Comparison of ENCODE assay signal across 23 mouse cellular contexts in the genomic region with DNA sequence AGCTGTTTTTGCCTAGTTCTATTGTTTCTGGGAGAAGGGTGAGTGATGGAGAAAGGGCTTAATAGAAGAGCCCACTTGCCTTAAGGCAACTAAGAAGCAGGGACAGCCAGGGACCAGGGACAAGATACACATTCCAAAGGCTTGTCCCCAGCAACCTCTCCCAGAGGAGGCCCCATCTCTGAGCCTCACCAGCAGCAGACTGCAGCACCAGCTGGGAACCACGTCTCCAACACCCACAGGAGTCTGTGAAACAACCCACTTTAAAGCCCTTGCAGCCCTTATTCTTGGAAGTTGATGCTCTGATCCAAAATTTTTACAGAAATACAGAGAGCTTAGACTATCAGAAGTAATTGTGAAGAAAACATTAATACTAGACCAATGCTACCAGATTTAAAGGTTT. TPM values are rescaled to one million over a fixed set of nuclear protein-coding genes. Genes with fewer than 3 reads are reported as not detected.
DNase-seq lines count a peak whose midpoint lies in the region; ATAC-seq lines count a peak whose summit lies in the region.
"Had no signal": no experiment of that assay in that cellular context is flagged by ENCODE, and none has a peak within 500 bp of the region (broad histone marks: within the 10 kb centered on the region; RNA-seq: fewer than 3 reads in every experiment).

No protein-coding gene starts in this region.

- no peak overlapping the region for H3K4me3 ChIP-seq in midbrain, embryonic 16.5 days (ENCODE audit: low read depth, low read length)
- H3K4me3 ChIP-seq: forebrain, embryonic 10.5 days; hindbrain, embryonic 10.5 days; midbrain, embryonic 12.5 days; neural tube, embryonic 12.5 days had no signal

- H3K36me3 ChIP-seq in midbrain, embryonic 16.5 days (ENCODE audit: control insufficient read depth, insufficient read depth, low read length), result no peaks in the 10 kb centered on the region
- H3K36me3 ChIP-seq: neural tube, embryonic 12.5 days had no signal

- peak; percentile 37 to 60 for DNase-seq in layer of hippocampus, adult 18-20 months (ENCODE audit: low spot score in 2 of 2)
- no peak for DNase-seq in layer of hippocampus, postnatal 10 days (ENCODE audit: low spot score in 2 of 2)
- peak; percentile 53 for DNase-seq in right cerebral cortex, adult 18-20 months
- DNase-seq in right cerebral cortex, postnatal 4 days, result no peak
- peak; percentile 14 for DNase-seq in lung, postnatal 25 days (ENCODE audit: low spot score)
- DNase-seq in telencephalon, adult 2 months (ENCODE audit: low read depth, low spot score), result peak; percentile 60
- DNase-seq in gastrocnemius, postnatal 14 days, result no peak
- DNase-seq: adrenal gland, postnatal 25 days; cerebellum, adult 18-20 months; cerebellum, postnatal 25 days; forebrain, postnatal 0 days; gastrocnemius, postnatal 36 days; kidney, adult 2 months; kidney, postnatal 14 days; liver; liver, postnatal 0 days; thymus, postnatal 14 days had no signal

- H3K27me3 ChIP-seq in midbrain, embryonic 16.5 days (ENCODE audit: control insufficient read depth, insufficient read depth, low read depth, low read length), result no peaks in the 10 kb centered on the region
- H3K27me3 ChIP-seq: midbrain, embryonic 12.5 days; neural tube, embryonic 12.5 days had no signal

- H3K4me2 ChIP-seq in midbrain, embryonic 16.5 days (ENCODE audit: low read length), result no peak overlapping the region
- H3K4me2 ChIP-seq: midbrain, embryonic 12.5 days; neural tube, embryonic 12.5 days had no signal

- H3K4me1 ChIP-seq in midbrain, embryonic 16.5 days (ENCODE audit: control insufficient read depth, insufficient read depth, low read length), result peaks cover under 1% of the 10 kb centered on the region; the same call in 1 of the 2 replicates

- 18% methylated on average over 1 of the region's 1 CpGs for WGBS in midbrain, embryonic 16.5 days

- no peaks in the 10 kb centered on the region for H3K9me3 ChIP-seq in midbrain, embryonic 16.5 days (replicated peaks; ENCODE audit: control insufficient read depth, low read length, poor library complexity, severe bottlenecking)
- H3K9me3 ChIP-seq: forebrain, embryonic 10.5 days; hindbrain, embryonic 10.5 days; midbrain, embryonic 12.5 days; neural tube, embryonic 12.5 days had no signal

- intact Hi-C loops in gastrocnemius, postnatal 14 days (cut with DNase I; ENCODE audit: low total_unique reads), result no loop called here

- H3K27ac ChIP-seq in midbrain, embryonic 16.5 days (ENCODE audit: low read length), result no peak overlapping the region
- H3K27ac ChIP-seq: forebrain, embryonic 10.5 days; hindbrain, embryonic 10.5 days; midbrain, embryonic 12.5 days; neural tube, embryonic 12.5 days; stomach, postnatal 0 days had no signal

- ATAC-seq in midbrain, embryonic 16.5 days, result no peak
- ATAC-seq: forebrain, postnatal 0 days; liver, postnatal 0 days had no signal

- no peak overlapping the region for H3K9ac ChIP-seq in midbrain, embryonic 16.5 days (ENCODE audit: low read depth, low read length)
- H3K9ac ChIP-seq: forebrain, postnatal 0 days; liver, postnatal 0 days; midbrain, embryonic 12.5 days; neural tube, embryonic 12.5 days had no signal

RNA-seq across cellular contexts. Expression of gene Raver2, which starts 18.9 kb away (rescaled TPM):
- total RNA-seq in layer of hippocampus, adult 18-20 months (2021), result 10 to 100 TPM; 45.6 to 47.8 TPM
- total RNA-seq in layer of hippocampus, postnatal 10 days (2021), result 10 to 100 TPM; 56.8 to 58.8 TPM
- 4.3 and 4.6 TPM in 2 replicates for polyA plus RNA-seq in midbrain, embryonic 16.5 days (2015; fragmentation: Nextera tagmentation; extraction: Ambion mirVana)
- 1 to 10 TPM; 3.6 to 4.6 TPM for total RNA-seq in gastrocnemius, postnatal 14 days (2021)

Comparison
In these comparisons a context has a peak if more than half of its experiments do, and no peak if none do; other contexts are left out.
1. DNase-seq: peak in layer of hippocampus, adult 18-20 months (2 of 2), right cerebral cortex, adult 18-20 months (single experiment), lung, postnatal 25 days (single experiment) and telencephalon, adult 2 months (single experiment); none in layer of hippocampus, postnatal 10 days (0 of 2), right cerebral cortex, postnatal 4 days (single experiment) and gastrocnemius, postnatal 14 days (single experiment).
2. RNA of gene Raver2, which starts 18.9 kb away (total RNA-seq): 56.8 to 58.8 TPM in layer of hippocampus, postnatal 10 days and 45.6 to 47.8 TPM in layer of hippocampus, adult 18-20 months; 3.6 to 4.6 TPM in gastrocnemius, postnatal 14 days; every median in the first group is over 4 times any median in the second.